ENCODE assay signal across 19 mouse cellular contexts in the genomic region with DNA sequence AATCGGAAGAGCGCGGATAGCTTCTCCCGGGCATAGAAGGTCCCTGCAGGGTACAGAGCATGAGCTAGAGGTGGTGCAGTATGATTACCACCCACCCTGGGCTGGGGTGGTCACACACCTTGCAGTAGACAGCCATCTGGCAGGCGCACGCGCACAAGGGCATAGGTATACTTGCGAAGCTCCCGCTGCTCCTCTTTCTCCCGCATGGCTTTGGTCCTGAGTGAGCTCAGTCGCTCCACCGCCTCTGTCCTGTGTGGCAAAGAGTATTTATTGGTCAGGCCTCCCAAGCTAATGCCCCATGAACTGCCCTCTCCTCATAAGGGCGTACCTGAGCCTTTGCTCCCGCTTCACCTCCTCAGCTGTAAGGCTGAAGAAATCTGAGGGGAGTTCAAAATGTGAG.
"Had no signal": no experiment of that assay in that cellular context is flagged by ENCODE, and none has a peak within 500 bp of the region (broad histone marks: within the 10 kb centered on the region; RNA-seq: fewer than 3 reads in every experiment).

No protein-coding gene starts in this region.

- H3K9me3 ChIP-seq: limb, embryonic 10.5 days; limb, embryonic 13.5 days; liver, embryonic 12.5 days; liver, embryonic 15.5 days; lung, embryonic 15.5 days; midbrain, embryonic 10.5 days; midbrain, embryonic 15.5 days had no signal

- DNase-seq: kidney, adult 9 months; kidney, postnatal 25 days; layer of hippocampus, adult 9-11 months; liver; lung, adult 18-20 months; lung, postnatal 10 days; lung, postnatal 36 days; thymus, adult 2 months; thymus, postnatal 14 days; thymus, postnatal 4 days had no signal

- H3K4me3 ChIP-seq: layer of hippocampus, adult 2 months; limb, embryonic 10.5 days; limb, embryonic 13.5 days; liver, embryonic 12.5 days; liver, embryonic 15.5 days; lung, embryonic 15.5 days; megakaryocyte, embryonic 14.5 days; midbrain, embryonic 10.5 days; midbrain, embryonic 15.5 days had no signal

- H3K9ac ChIP-seq: limb, embryonic 13.5 days; liver, embryonic 12.5 days; liver, embryonic 15.5 days; lung, embryonic 15.5 days; midbrain, embryonic 15.5 days had no signal

- H3K27me3 ChIP-seq: limb, embryonic 13.5 days; liver, embryonic 12.5 days; liver, embryonic 15.5 days; lung, embryonic 15.5 days; megakaryocyte, embryonic 14.5 days; midbrain, embryonic 15.5 days had no signal

- H3K27ac ChIP-seq: layer of hippocampus, adult 2 months; limb, embryonic 10.5 days; limb, embryonic 13.5 days; liver, embryonic 12.5 days; liver, embryonic 15.5 days; lung, embryonic 15.5 days; midbrain, embryonic 10.5 days; midbrain, embryonic 15.5 days had no signal

- ATAC-seq: liver, embryonic 12.5 days; midbrain, embryonic 15.5 days had no signal

- H3K4me2 ChIP-seq: limb, embryonic 13.5 days; liver, embryonic 12.5 days; liver, embryonic 15.5 days; lung, embryonic 15.5 days; midbrain, embryonic 15.5 days had no signal
